Mouse (Mus musculus) spleen, adult 10 weeks (tissue): Measurements from ENCODE around the gene Klf17. TPM values are rescaled to one million over a fixed set of nuclear protein-coding genes. Genes with fewer than 3 reads are reported as not detected.

Source experiments
- polyA plus RNA-seq: library from polyadenylated mRNA; stranded (reverse); fragments of 350-450 nt; fragmentation: Illumina TruSeq; extraction: RNeasy Lipid Tissue Mini Kit (QIAGEN cat#74804); gene quantifications from one replicate; pipeline ENCODE4 v1.2.3, GENCODE M21; 2015; ENCODE audit warnings: low replicate concordance; ENCODE audit not compliant: insufficient read depth

Gene Klf17
- polyA plus RNA-seq: not detected

GRCm38 (mm10) chr4:117765416-117765815 is at the start of gene Klf17:
Gene Klf17, minus strand, starts transcription at chr4:117765648.

DNA sequence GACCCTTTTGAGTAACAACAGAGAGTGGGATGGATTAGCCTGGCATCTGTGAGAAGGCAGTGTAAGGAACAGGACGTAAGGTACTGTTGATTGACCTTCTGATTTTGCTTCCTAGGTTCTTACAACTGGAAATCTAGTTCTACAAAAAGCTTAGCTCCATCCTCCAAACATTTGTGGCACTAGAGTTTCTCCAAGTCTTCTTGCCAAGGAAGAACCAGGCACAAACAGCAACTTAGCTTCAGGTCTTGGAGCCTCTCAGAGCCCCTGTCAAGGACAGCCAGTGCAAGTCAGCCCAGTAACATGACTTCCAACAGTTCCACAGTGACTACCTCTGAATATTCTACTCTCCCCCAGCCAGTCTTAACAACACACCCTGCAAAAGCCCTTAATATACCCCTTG is 41.3 kb downstream of the Klf17 start, which contains the start of gene Gm12845:
Gene Gm12845 (plus strand): TSS at position 301 of the 400 bp plus-strand sequence.

Other genes starting within 250 kb of the Klf17 start
- 28.6 TPM for gene Eri3, start 215.3 kb downstream of the Klf17 start, polyA plus RNA-seq
- gene Dmap1, start 83.4 kb downstream of the Klf17 start, polyA plus RNA-seq: 15.4 TPM
- not detected for gene Gm12845, start 41.2 kb downstream of the Klf17 start, polyA plus RNA-seq
- gene Slc6a9, start 68.9 kb upstream of the Klf17 start, polyA plus RNA-seq: 3.3 TPM
- not detected for gene Ccdc24, start 106.9 kb upstream of the Klf17 start, polyA plus RNA-seq
- gene B4galt2, start 117.8 kb upstream of the Klf17 start, polyA plus RNA-seq: 1.4 TPM
- gene Atp6v0b, start 121.7 kb upstream of the Klf17 start, polyA plus RNA-seq: 204 TPM
- gene Dph2, start 126.4 kb upstream of the Klf17 start, polyA plus RNA-seq: 12.2 TPM
- gene Ipo13, start 149.4 kb upstream of the Klf17 start, polyA plus RNA-seq: 19.2 TPM
- not detected for gene Artn, start 164.1 kb upstream of the Klf17 start, polyA plus RNA-seq